Mouse (Mus musculus): ENCODE results near the gene Spaca4.

GRCm38 (mm10) chr7:45689800-45690199, 35.8 kb downstream of the Spaca4 start:
- no peak for TF ChIP-seq CTCF (IDR thresholded peaks at IDR 0.05; ENCODE audit: extremely low read depth, insufficient read depth, insufficient read length, insufficient replicate concordance)
- TF ChIP-seq POLR2A (IDR thresholded peaks at IDR 0.05; ENCODE audit: low read depth, low read length), result no peak
